14 mouse cellular contexts compared by ENCODE assay signal in genomic region chr5:37456590-37456989, GRCm38 (mm10).
"Had no signal": no experiment of that assay in that cellular context is flagged by ENCODE, and none has a peak within 500 bp of the region (broad histone marks: within the 10 kb centered on the region; RNA-seq: fewer than 3 reads in every experiment).

No protein-coding gene starts in this region.

- H3K9me3 ChIP-seq: intestine, embryonic 15.5 days; limb, embryonic 10.5 days; midbrain, embryonic 13.5 days; neural tube, embryonic 12.5 days had no signal

- H3K27ac ChIP-seq: intestine, embryonic 15.5 days; left cerebral cortex, adult 2 months; limb, embryonic 10.5 days; midbrain, embryonic 13.5 days; neural tube, embryonic 12.5 days had no signal

- ATAC-seq: intestine, embryonic 15.5 days; lung, postnatal 0 days; midbrain, embryonic 13.5 days had no signal

- DNase-seq: kidney, adult 18-20 months; kidney, postnatal 25 days; lung, adult 2 months; lung, postnatal 36 days; retina, postnatal 1 day; right cerebral cortex, postnatal 4 days; thymus, adult 18-20 months; thymus, postnatal 25 days had no signal

- H3K4me3 ChIP-seq: intestine, embryonic 15.5 days; left cerebral cortex, adult 2 months; limb, embryonic 10.5 days; midbrain, embryonic 13.5 days; neural tube, embryonic 12.5 days had no signal

- H3K36me3 ChIP-seq: intestine, embryonic 15.5 days; limb, embryonic 10.5 days; neural tube, embryonic 12.5 days had no signal

- H3K9ac ChIP-seq: intestine, embryonic 15.5 days; midbrain, embryonic 13.5 days; neural tube, embryonic 12.5 days had no signal

- H3K4me2 ChIP-seq: intestine, embryonic 15.5 days; midbrain, embryonic 13.5 days; neural tube, embryonic 12.5 days had no signal

- H3K4me1 ChIP-seq: intestine, embryonic 15.5 days; limb, embryonic 10.5 days; midbrain, embryonic 13.5 days; neural tube, embryonic 12.5 days had no signal

- H3K27me3 ChIP-seq: intestine, embryonic 15.5 days; midbrain, embryonic 13.5 days; neural tube, embryonic 12.5 days had no signal
